Mouse (Mus musculus) testis, adult 2 months (tissue): ENCODE measurements around the gene Ltf.

Experiments
- CTCF ChIP-seq: fragments of 200-500 bp; IDR thresholded peaks from 2 replicates; pipeline ENCODE4 v1.5.1; 2012; ENCODE audit warnings: low read depth, mild to moderate bottlenecking, inconsistent platforms, low read length, moderate library complexity; ENCODE audit not compliant: control insufficient read depth, insufficient read depth, insufficient replicate concordance
- POLR2A ChIP-seq: fragments of 200-500 bp; IDR thresholded peaks from 2 replicates; pipeline ENCODE4 v1.6.1; 2012; ENCODE audit warnings: low read depth, mild to moderate bottlenecking, inconsistent platforms, low read length, moderate library complexity; ENCODE audit not compliant: control insufficient read depth

- TF ChIP-seq CTCF = no peak
- no peak for TF ChIP-seq POLR2A
Measured at GRCm38 (mm10) chr9:111081765-111082164, 62.7 kb downstream of the Ltf start.
